Mouse (Mus musculus) urinary bladder, postnatal 10 days (tissue): Measurements from ENCODE around the gene Stx5a.

Source experiments
- DNase-seq: peaks from one replicate; pipeline ENCODE4 v3.0.0; 2022; ENCODE audit warnings: low spot score

The Stx5a gene

DNA sequence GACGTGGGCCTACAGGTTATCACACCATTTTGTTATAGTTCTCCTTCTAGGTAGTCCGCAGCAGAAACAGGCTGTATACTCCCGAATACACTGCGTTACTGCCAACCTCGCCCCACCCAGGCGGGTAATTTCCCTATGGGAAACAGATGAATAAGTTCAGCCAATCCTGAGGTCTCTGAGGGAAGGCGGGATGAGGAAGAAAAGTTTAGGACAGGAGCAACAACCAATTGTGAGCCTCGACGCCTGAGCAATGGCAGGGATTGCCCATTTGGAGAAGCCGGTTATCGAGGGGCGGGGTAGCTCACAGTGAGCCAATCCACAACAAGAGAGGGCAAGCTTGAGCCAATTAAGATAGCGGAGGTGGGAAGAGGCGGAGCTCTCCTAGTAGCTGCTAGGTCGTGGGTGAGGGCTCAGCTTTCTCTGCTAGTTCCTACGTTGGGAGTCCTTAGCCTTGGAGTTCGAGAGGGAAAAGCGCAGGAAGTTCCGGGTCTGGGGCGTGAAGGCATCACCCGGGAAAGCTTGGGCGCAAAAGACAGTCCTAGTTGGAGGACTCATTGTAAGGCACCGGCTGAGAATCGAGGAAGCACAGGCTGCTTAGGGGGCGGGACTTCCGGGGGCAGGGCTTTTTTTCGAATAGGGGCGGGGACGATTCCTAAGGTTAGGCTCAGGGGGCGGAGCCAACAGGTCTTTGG lies 61.1 kb downstream of the Stx5a start, which contains the start of gene Zbtb3:
Gene Zbtb3, plus strand, starts transcription at position 426 of the 692 bp plus-strand sequence.
- DNase-seq = peak; percentile 70

GRCm38 (mm10) chr19:8803204-8803780 lies 62.1 kb downstream of the Stx5a start:
- DNase-seq = no peak

DNA sequence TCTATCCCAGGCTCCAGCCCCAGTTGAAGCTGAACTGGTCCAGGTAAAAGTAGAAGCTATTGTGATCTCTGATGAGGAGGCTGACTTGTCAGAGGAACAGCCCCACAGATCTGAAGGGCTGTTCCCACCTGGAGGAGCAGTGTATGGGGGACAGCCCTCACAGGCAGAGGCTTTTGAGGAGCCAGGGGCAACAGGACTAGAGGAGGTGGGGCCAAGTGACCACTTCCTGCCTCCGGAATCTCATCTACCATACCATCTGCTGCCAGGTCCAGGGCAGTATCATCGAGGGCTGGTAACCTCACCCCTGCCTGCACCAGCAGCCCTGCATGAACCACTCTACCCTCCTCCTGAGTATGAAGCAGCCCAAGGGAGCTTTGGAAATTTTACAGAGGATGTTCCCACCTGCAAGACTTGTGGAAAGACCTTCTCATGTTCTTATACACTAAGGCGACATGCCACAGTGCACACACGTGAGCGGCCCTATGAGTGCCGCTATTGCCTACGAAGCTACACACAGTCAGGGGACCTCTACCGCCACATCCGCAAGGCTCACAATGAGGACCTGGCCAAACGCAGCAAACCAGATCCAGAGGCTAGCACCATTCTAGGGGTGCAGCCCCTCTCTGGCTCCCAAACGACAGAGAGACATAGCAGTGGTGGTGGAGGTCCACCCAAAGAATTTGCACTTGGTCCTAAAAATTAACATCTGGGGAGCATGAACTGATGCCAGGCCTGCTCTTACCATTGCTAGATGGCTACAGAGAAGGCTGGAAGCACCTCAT lies 62.9 kb downstream of the Stx5a start:
- no peak for DNase-seq
